Mouse (Mus musculus) cerebellum, adult (tissue): ENCODE results near the gene Slc22a16.
"Not testable (repeated sequence)": the region's sequence is repeated elsewhere in the genome, so short reads cannot be mapped to it uniquely, and the experiment has no call there.

Experiments
- ATAC-seq: cut with Nextera tagmentation; 2 replicates; pipeline ENCODE4 v1.9.2; 2017; ENCODE audit warnings: mild to moderate bottlenecking, moderate library complexity, mixed read lengths; ENCODE audit not compliant: insufficient number of reproducible peaks, low FRiP score, low TSS enrichment

The Slc22a16 gene

DNA sequence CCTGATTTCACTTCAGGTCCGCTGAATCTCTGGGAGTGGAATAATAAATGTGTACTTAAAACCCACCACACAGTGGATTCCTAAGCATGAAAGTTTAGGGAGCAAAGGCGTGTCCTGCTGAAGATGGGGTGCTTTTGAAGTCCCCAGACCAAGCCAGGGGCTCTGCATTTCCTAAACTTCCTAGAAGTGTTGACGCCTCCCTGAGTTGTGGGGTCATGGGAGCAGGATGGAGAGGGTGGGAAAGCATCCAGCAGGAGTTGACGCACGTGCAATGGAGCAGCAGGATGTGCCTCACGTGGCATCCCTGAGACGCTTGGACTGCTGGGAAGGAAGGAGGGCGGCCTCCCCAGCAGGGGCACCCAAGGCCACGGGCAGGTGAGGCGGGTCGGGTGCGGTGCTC lies at the start of gene Slc22a16:
Slc22a16 (plus strand) TSS at position 301 of the 400 bp plus-strand sequence.
- ATAC-seq = no peak

DNA sequence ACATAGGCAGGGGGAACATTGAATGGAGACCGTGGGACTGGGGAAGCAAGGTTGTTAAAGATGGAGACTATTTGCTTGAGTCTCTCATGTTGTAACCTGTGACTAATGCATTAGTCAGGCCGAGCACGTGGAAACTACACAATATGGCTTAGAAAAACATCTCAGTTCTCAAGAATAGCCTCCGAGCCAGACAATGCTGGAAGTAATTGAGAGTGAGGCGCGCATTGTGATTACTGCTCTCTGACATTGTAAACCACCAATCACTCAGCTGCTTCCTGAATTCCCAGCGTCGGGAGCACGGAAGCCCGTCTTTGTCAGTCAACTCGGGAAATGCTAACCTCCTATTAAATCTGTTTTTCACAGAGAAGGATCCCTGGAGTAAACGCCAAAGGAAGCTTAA lies 48.6 kb upstream of the Slc22a16 start:
- no peak for ATAC-seq

GRCm38 (mm10) chr10:40523312-40523975 lies 46.7 kb upstream of the Slc22a16 start:
- no peak for ATAC-seq

DNA sequence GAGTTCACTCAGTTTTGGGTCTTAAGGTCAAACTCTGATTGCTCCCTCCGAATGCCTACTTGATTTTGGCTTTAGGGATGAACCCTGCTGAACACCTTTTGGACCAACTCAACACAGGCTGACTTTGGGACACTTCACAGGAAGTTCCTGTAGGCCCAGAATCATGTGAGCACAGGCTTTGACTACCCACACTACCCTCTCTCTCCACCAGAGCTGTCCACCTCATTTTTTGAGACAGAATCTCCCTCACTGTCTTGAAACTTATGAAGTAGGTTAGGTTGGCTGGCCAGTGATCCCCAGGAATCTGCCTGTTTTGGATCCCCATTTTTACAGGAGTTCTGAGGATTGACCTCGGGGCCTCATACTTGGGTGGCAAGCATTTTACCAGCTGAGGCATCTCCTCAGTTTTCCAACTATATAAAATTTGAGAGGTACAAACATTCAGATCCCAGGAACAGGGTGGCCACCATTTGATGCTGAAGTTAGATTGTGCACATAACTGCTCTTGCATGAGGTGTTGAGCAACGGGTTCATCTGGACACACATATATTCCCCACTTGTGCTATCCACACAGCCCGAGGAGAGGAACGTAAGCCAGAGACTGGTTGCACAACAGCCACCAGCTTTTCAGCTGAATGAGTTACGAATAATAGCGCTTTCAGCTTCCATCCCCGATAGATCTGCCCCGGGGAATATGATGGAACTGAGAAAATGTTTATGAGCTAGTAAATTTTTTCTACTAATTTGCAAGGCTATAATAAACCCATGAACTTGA lies 45.9 kb upstream of the Slc22a16 start:
- ATAC-seq = no peak

DNA sequence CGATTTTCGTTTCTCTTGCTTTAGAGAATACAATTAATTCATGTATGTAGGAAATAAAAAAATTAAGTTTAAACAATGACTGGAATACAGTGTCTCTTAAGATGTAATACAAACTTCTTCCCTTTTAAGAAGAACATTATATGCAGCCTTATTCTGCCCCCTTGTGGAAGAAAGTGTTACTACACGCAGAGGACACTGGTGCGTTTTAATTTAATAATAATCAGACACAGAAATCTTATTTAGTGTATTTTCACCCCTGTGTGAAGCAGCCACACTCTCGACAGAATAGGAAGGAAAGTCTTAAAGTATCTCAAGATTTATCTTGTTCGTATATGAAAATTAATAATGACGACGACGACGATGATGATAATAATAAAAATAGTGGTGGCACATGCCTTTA lies 45.1 kb upstream of the Slc22a16 start:
- no peak for ATAC-seq

DNA sequence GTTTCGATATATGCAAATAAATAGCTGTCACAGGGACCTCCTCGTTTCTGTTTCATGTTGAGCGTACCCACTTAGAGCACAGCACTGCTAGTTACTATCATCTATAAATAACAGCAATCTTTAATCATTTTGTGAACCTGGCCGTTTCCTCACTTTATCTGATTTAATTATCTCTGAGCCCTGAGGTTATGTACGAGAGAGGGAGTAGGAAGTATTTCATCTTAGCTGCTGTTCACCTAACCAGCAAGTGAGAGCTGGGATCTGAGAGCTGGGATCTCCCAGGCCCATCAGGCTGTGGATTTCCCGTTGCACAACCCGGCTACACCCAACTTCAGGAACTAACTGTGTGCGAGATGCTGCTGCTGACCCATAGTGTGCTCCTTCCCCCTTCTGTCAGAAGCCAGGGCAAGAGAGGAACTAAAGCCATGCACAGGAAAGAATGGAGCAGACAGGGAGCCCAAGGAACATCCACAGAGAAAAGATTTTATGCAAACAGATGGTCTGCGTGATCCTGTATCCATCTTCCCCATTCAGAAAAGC lies 44.5 kb upstream of the Slc22a16 start:
- ATAC-seq = no peak

GRCm38 (mm10) chr10:40526301-40526761 lies 43.8 kb upstream of the Slc22a16 start:
- ATAC-seq = no peak

- ATAC-seq = no peak
Observed at GRCm38 (mm10) chr10:40526986-40527385, 43.1 kb upstream of the Slc22a16 start.

DNA sequence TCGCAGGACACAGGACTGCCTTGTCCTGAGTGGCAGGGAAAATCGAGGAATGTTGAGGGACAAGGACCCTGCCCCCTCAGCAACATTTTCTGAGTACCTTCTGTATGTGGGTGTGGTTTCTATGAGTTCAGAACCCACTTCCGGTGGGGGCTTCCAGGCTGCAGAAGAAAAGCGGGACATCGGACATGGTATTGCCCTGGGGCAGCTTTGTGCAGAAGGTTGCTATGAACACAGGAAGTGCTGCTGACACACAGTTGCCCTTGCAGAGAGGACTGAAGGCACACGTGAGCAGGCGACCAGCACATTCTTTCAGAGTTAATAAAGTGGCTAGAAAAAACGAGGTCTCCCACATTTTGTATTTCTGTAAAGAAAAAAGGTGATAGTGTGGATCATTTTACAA lies 42.6 kb upstream of the Slc22a16 start:
- no peak for ATAC-seq

GRCm38 (mm10) chr10:40528668-40529067 lies 41.5 kb upstream of the Slc22a16 start:
- no peak for ATAC-seq

DNA sequence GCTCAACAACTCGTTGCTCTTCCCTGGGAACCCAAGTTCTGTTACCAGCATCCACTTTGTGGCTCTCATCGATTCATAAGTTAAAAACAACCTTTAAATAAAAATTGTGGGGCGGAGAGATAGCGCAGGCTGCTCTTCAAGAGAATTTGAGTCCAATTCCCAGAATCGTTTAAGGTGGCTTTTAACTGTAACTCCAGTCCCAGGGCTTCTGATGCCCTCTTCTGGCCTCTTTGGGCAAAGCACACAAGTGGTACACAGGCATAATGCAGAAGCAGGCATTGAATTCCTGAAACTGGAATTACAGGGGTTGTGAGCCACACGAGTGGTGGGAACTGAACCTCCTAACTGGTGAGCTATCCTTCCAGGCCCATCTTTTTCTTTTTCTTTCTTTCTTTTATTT lies 40.5 kb upstream of the Slc22a16 start:
- no peak for ATAC-seq

- no peak for ATAC-seq
Observed at GRCm38 (mm10) chr10:40530661-40531060, 39.5 kb upstream of the Slc22a16 start.

- not testable (repeated sequence) for ATAC-seq
Observed at GRCm38 (mm10) chr10:40532586-40532985, 37.5 kb upstream of the Slc22a16 start.

- no peak for ATAC-seq
Observed at GRCm38 (mm10) chr10:40541351-40541750, 28.8 kb upstream of the Slc22a16 start.

- ATAC-seq = no peak
Observed at GRCm38 (mm10) chr10:40549317-40549716, 20.8 kb upstream of the Slc22a16 start.

- ATAC-seq = no peak
Observed at GRCm38 (mm10) chr10:40551801-40552200, 18.3 kb upstream of the Slc22a16 start.

DNA sequence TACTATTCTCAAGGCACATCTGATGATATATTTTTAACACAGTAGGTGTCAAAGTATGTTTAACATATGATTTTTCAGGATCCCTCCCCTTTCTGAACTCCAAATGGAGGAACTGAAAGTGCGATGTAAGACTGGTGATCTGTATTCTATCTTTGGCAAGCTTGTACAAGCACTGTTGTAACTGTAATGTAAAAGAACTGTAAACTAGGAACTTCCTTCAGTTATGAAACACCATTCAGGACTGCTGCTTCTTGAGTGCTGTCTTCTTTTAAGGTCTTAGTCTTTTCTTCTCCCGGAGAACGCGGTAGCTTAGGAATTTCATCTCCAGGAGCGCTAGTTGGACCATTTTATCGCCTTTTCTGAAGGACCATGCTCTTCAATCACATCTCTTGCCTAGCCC lies 4.4 kb upstream of the Slc22a16 start:
- ATAC-seq = not testable (repeated sequence)

DNA sequence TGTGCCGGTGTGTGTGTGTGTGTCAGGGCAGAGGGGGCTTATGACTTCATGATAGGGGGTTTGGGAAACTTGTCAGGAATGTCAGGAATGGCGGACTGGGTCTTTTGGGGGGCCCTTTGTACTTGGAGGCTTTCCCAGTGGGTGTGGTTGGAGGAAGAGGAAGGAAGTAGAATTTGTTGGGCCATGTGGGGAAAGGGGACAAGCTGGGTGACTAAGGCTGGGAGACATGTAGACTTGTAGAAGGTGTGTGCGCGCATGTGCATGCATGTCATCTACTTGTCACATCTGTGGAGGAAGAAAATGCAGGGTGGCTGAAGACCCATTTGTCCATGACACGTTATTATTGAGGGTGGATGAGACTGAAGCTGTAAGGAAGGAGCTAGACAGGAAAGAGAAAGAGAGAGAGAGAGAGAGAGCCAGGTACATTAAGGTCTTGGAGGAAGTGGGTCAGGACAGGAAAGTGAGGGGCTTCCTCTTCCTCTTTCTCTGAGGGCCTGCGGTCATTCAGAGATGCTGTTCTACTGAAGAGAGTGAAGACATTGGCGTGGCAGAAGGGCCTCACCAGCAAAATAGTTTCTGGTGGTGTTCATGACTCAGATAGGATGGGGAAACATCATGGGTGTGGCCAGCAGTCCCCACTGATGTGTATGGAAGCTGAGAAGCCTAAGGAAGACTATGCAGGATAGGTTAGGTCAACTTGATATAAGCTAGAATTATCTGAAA lies 5.9 kb downstream of the Slc22a16 start:
- ATAC-seq = no peak

DNA sequence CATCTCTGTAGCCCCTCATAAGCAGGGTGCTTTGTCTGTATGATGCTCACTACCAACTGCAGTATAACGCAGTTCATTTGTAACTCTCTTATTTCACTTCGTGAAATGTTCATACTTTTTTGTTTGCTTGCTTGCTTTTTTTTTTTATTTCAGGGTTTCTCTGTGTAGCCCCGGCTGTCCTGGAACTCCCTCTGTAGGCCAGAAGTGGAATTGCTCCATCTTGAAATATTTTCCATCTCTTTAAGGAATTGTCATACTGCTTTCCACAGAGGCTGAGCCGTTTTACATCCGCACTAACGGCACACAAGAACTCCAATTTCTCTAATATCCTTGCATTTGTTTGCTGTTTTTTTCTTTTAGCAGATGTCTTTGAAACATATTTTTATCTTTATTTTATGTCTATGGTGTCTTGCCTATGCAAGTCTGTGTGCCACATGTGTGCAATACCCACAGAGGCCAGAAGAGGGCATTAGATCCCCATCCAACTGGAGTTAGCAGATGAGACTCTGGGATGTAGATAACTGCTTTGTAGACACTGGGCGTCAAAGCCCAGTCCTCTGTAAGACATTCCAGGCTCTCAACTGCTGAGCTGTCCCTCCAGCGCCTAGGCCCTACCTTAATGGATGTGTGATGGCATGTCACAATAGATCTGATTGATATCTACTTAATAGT lies 13.6 kb downstream of the Slc22a16 start:
- no peak for ATAC-seq

GRCm38 (mm10) chr10:40592186-40592585 lies 22.1 kb downstream of the Slc22a16 start:
- ATAC-seq = no peak
